Mouse (Mus musculus) gastrocnemius, postnatal 25 days (tissue): ENCODE measurements around the gene Sapcd1. TPM values are rescaled to one million over a fixed set of nuclear protein-coding genes. Genes with fewer than 3 reads are reported as not detected.
A peak's percentile ranks its signal among the peaks of the same experiment; 100 is the strongest.
"Not testable (repeated sequence)": the region's sequence is repeated elsewhere in the genome, so short reads cannot be mapped to it uniquely, and the experiment has no call there.

Experiments
- DNase-seq: peaks from one replicate; pipeline ENCODE4 v3.0.0; 2022
- total RNA-seq, 2 experiments: library from RNA; stranded (reverse); gene quantifications; 1 replicate in 1 of 2; 2 replicates in 1 of 2; pipeline ENCODE4 v1.2.3; 2021

The Sapcd1 gene
- total RNA-seq, 2 experiments from 2014 or later: 0.31 TPM; not detected in 1

GRCm38 (mm10) chr17:35009586-35009985, 18.2 kb downstream of the Sapcd1 start:
- no peak for DNase-seq

- no peak for DNase-seq
Observed at GRCm38 (mm10) chr17:35007387-35007991, 20.3 kb downstream of the Sapcd1 start.

DNA sequence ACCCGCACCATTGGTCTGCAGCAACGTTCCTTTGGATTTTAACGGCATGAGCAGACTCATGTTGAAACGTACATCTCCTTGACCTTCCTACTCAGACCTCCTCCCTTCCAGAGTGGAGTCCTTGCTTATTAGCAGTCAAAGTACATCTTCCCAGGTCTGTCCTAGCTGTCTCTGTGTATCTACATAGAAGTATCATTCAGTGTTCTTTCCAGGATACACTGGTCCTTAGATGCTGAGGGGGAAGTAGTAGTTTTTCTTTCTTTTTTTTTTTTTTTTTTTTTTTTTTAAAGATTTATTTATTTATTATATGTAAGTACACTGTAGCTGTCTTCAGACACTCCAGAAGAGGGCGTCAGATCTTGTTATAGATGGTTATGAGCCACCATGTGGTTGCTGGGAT, 21.9 kb downstream of the Sapcd1 start:
- not testable (repeated sequence) for DNase-seq

DNA sequence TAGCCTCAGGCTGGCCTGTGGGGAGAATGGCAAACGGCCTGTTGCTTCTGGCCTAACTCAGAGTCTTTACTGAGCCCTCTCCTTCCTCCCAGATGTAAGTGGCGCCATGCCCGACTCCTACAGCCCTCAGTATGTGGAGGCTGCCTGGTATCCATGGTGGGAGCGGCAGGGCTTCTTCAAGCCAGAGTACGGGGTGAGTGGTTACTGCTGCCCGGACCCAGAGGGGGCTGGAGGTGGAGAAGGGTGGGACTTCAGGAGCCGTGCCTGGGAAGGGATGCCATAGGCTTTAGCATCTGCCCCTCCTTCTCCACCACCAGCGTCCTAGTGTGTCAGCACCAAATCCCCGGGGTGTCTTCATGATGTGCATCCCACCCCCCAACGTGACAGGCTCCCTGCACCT, 22.7 kb downstream of the Sapcd1 start:
- no peak for DNase-seq

GRCm38 (mm10) chr17:35004075-35004717, 23.6 kb downstream of the Sapcd1 start:
- no peak for DNase-seq

- no peak for DNase-seq
Observed at GRCm38 (mm10) chr17:35003022-35003838, 24.6 kb downstream of the Sapcd1 start.

DNA sequence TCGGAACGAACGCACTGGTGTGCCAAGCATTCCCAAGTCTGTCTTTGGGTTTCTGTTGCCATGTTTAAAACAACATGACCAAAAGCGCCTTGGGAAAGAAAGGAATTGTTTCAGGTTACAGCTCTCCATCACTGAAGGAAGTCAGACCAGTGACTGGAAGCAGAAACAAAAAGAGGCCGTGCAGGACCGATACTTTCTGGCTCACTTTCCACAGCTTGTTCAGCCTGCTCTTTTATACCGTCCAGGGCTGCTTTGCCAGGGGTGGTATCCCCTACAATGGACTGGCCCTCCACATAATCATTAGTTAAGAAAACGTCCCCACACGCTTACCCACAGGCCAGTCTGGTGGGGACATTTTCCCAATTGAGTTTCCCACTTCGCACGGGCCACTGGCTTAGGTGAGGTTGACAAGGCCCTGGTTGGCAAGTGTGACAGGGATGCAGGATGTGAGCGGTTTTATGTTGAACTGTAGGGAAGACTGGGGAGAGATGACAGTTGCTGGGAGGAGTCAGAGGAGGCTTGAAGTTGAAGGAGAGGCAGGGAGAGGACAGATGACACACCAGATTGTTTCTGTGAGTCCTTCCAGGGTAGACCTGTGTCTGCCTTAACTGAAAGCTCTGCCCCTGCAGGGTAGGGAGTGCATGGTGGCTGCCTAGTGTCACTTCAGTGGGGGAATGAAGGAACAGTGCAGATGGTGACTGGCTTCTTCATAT, 25.5 kb downstream of the Sapcd1 start:
- DNase-seq: no peak

- DNase-seq: no peak
Observed at GRCm38 (mm10) chr17:35001452-35002152, 26.2 kb downstream of the Sapcd1 start.

DNA sequence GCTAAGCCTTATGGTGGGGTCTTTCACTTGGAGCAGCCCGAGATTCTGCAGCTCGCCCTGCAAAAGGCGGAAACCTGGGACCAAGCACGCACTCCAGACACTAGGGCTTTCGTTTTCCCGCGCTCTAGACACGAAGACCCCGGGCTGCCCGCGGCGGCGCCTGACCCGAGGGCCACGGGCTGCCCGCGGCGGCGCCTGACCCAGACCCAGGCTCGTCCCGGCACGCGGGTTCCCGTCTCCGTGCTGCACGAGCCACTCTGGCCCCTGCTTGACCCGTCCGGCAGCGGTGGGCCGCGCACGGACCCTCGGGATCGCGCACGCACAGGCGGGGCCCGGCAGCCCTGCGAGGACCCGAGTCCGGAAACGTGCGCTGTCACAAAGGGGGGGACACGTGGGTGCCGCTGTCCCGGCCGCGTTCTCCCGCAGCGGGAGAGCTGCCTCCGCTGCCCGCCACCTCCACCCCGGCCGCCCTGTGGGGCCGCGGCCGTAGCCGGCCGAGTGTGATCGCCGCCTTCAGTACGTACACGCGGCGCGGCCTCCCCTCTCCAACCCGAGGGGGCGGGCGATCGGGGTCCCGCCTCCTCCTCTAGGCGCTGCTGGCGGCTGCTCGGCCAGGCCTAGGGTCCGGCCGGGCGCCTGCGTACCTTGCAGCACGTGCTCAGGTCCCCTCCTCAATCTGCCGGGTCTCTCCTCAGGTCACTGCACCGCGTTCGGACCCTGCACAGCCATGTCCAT, 26.9 kb downstream of the Sapcd1 start, which contains the start of gene Vars:
Vars (plus strand) TSS at position 271 of the 735 bp plus-strand sequence.
- DNase-seq: peak; percentile 88

DNA sequence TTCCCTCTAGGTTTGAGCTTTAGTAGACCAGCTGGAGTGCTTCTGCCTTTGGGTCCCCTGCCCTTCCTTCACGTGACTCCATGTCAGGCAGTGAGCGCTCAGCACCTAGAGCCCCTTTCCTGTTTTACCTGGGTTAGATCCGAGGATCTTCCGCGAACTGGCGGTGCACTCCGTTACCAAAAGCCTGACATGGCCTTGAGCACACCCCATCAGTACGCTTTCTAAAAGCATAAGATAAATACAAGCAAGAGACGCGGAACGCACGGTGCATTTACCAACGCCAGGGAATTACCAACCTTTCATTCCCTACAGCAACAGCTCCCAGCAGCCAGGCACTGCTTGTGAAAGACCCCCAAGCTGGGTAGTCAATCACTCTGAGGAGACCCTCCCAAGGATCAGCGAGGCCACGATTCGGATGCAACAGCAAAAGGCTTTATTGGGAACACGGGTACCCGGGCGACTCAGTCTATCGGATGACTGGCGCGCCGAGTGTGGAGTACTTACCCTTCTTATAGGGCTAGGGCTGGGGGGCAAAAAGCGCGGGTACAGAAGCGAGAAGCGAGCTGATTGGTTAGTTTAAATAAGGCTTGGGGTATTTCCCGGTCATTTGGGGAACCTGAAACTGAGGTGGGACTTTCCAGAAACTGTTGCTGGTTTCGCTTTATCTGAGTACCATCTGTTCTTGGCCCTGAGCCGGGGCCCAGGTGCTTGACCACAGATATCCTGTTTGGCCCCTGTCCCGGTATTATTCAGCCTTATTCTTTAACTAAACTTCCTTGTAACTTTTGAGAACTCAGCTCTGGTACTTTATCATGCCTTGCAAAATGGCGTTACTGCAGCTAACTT, 27.7 kb downstream of the Sapcd1 start:
- DNase-seq: not testable (repeated sequence)

- DNase-seq: no peak
Observed at GRCm38 (mm10) chr17:34998526-34999430, 29.0 kb downstream of the Sapcd1 start.

DNA sequence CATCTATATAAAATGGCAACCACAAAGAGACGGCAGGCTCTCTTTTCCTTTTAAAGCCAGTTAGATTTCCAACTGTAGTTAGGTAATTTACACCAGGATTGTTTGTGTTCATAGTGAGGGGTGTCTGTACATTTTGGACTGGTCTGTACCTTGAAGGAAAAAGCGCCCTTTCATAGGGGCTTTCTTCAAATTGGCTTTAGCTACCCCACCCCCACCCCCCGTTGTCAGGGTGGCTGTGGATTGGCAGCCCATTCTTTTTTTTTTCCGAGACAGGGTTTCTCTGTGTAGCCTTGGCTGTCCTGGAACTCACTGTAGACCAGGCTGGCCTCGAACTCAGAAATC, 30.7 kb downstream of the Sapcd1 start:
- no peak for DNase-seq

GRCm38 (mm10) chr17:34996411-34997141, 31.2 kb downstream of the Sapcd1 start:
- DNase-seq: no peak

DNA sequence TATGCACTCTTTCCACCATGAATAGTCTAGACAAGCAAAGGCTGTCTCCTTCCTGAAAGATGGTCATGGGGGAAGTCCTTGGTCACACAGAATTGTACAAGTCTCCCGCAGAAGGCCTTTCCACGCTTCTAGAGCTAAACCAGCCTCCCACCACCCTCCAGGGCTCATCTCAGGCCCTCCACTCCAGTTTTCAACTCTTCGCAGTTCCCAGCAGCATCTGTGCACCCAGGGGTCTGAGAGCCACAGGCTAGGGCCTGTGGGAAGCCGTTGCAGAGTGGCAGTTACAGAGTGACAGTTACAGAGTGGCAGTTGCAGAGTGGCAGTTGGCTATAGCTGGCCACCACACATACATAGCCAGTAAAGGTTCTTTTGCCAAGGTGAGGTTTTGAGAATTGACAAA, 31.9 kb downstream of the Sapcd1 start:
- not testable (repeated sequence) for DNase-seq

GRCm38 (mm10) chr17:34995192-34995591, 32.6 kb downstream of the Sapcd1 start:
- DNase-seq: not testable (repeated sequence)

DNA sequence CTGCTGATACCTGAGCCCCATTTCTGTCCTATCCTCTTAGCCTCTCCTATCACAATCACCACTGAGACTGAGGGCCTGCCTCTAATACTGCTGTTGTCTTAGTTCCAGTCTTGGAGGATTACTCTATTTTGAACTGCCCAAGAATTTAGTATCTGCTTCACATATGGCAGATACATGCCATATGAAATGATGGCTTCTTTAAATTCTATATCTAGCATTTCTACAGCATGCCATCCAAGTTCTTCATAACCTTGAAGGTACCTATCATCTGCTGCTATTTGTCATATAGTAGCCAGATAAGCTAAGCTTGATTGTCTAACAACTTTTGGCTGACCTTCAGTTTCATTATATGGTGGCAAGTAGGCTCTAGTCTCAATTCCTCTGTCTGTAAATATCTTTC, 33.1 kb downstream of the Sapcd1 start:
- DNase-seq: no peak

DNA sequence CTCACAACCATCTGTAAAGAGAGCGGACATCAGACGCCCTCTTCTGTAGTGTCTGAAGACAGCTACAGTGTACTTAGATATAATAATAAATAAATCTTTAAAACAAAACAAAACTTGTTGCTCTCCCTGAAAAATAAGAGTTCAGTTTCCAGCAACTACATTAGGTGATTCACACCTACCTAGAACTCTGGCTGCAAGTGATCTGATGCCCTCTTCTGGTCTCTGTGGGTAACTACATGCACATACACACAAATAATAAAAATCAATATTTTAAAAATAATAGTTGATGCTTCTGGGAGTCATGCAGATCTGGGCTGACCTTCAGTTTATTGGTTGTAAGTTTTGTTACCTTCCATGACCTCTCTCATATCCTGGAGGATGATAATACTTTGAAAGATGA, 43.6 kb downstream of the Sapcd1 start:
- DNase-seq: no peak

DNA sequence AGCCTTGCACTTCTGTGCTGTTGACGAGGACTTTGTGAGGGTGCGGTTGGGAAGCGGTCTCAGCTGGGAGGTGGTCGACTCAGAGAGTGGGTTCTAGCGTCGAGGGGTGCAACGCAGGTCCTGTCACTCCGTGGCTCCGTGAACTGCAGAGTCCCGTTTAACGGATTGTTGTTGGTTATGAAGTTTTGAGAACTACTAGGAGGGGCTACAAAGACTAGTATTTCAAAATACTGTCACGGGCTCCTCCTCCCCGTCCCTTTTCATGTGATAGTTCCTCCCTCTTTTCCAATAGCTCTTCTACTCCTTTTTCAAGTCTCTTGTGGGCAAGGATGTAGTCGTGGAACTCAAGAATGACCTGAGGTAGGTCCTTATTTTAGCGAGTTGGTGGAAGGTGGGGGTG, 45.5 kb downstream of the Sapcd1 start:
- no peak for DNase-seq
